Mouse (Mus musculus): ENCODE results near the gene Lyve1.

- TF ChIP-seq POLR2A (IDR thresholded peaks at IDR 0.05; ENCODE audit: control insufficient read depth, extremely low read depth, insufficient read depth, low read length, poor library complexity) (no peak), CTCF (IDR thresholded peaks at IDR 0.05; ENCODE audit: borderline replicate concordance, control insufficient read depth, extremely low read depth, insufficient read depth, low read length, poor library complexity) (no peak)
Observed at GRCm38 (mm10) chr7:110878028-110878427, 15.0 kb upstream of the Lyve1 start.
